Mouse (Mus musculus): ENCODE measurements around the gene Gm19426. TPM values are rescaled to one million over a fixed set of nuclear protein-coding genes. Genes with fewer than 3 reads are reported as not detected.

The Gm19426 gene
- polyA plus RNA-seq, 1 experiment from 2014 or later = 7.3 TPM

MicroRNA genes within 50 kb of the gene (microRNA counts, 519-probe panel; counts per million panel counts)
- microRNA mmu-miR-130a = 4,405 counts per million, percentile 99 among the panel's probes with 10 or more counts

Small RNAs within 50 kb of the gene (microRNA-seq; reads per million reads assigned to microRNA genes)
- gene Mir130a = 32,961 reads per million, percentile 98 among the genes with 10 or more reads in this experiment

Other genes with a start within 250 kb of the Gm19426 start
- gene Ctnnd1, start 92.9 kb downstream of the Gm19426 start, polyA plus RNA-seq (2015; fragmentation: Nextera tagmentation; extraction: Ambion mirVana) = 61.5 and 66.0 TPM in 2 replicates
- gene Btbd18, start 84.6 kb downstream of the Gm19426 start, polyA plus RNA-seq (2015; fragmentation: Nextera tagmentation; extraction: Ambion mirVana) = 0.13 and 0.22 TPM in 2 replicates
- 356 and 375 TPM in 2 replicates for gene Selenoh, start 72.9 kb downstream of the Gm19426 start, polyA plus RNA-seq (2015; fragmentation: Nextera tagmentation; extraction: Ambion mirVana)
- gene Gm28635, start 65.6 kb downstream of the Gm19426 start, polyA plus RNA-seq (2015; fragmentation: Nextera tagmentation; extraction: Ambion mirVana) = not detected in 2 replicates
- 37.1 and 38.0 TPM in 2 replicates for gene Med19, start 65.3 kb downstream of the Gm19426 start, polyA plus RNA-seq (2015; fragmentation: Nextera tagmentation; extraction: Ambion mirVana)
- 118 and 121 TPM in 2 replicates for gene Tmx2, start 64.5 kb downstream of the Gm19426 start, polyA plus RNA-seq (2015; fragmentation: Nextera tagmentation; extraction: Ambion mirVana)
- 24.5 and 24.9 TPM in 2 replicates for gene Zdhhc5, start 28.5 kb downstream of the Gm19426 start, polyA plus RNA-seq (2015; fragmentation: Nextera tagmentation; extraction: Ambion mirVana)
- gene Clp1, start 16.3 kb downstream of the Gm19426 start, polyA plus RNA-seq (2015; fragmentation: Nextera tagmentation; extraction: Ambion mirVana) = 27.1 and 29.3 TPM in 2 replicates
- 6.3 and 6.6 TPM in 2 replicates for gene Ypel4, start 9.6 kb downstream of the Gm19426 start, polyA plus RNA-seq (2015; fragmentation: Nextera tagmentation; extraction: Ambion mirVana)
- gene Serping1, start 31.8 kb upstream of the Gm19426 start, polyA plus RNA-seq (2015; fragmentation: Nextera tagmentation; extraction: Ambion mirVana) = 92.3 and 104 TPM in 2 replicates
- gene Ube2l6, start 55.2 kb upstream of the Gm19426 start, polyA plus RNA-seq (2015; fragmentation: Nextera tagmentation; extraction: Ambion mirVana) = 63.8 and 63.9 TPM in 2 replicates
- gene Smtnl1, start 79.0 kb upstream of the Gm19426 start, polyA plus RNA-seq (2015; fragmentation: Nextera tagmentation; extraction: Ambion mirVana) = 0.20 and 0.27 TPM in 2 replicates
- gene Timm10, start 83.3 kb upstream of the Gm19426 start, polyA plus RNA-seq (2015; fragmentation: Nextera tagmentation; extraction: Ambion mirVana) = 44.3 and 48.0 TPM in 2 replicates
- gene Slc43a1, start 95.2 kb upstream of the Gm19426 start, polyA plus RNA-seq (2015; fragmentation: Nextera tagmentation; extraction: Ambion mirVana) = 15.1 and 15.9 TPM in 2 replicates
- 0.70 and 0.79 TPM in 2 replicates for gene Rtn4rl2, start 143.1 kb upstream of the Gm19426 start, polyA plus RNA-seq (2015; fragmentation: Nextera tagmentation; extraction: Ambion mirVana)
- 78.5 and 89.7 TPM in 2 replicates for gene Slc43a3, start 192.9 kb upstream of the Gm19426 start, polyA plus RNA-seq (2015; fragmentation: Nextera tagmentation; extraction: Ambion mirVana)
- 0.20 and 0.24 TPM in 2 replicates for gene Prg2, start 236.8 kb upstream of the Gm19426 start, polyA plus RNA-seq (2015; fragmentation: Nextera tagmentation; extraction: Ambion mirVana)
- not detected in 2 replicates for gene Prg3, start 244.6 kb upstream of the Gm19426 start, polyA plus RNA-seq (2015; fragmentation: Nextera tagmentation; extraction: Ambion mirVana)

All from lung, embryonic 15.5 days (tissue).